Mouse (Mus musculus) heart, postnatal 4 days (tissue): ENCODE results near the gene Ovol3. TPM values are rescaled to one million over a fixed set of nuclear protein-coding genes. Genes with fewer than 3 reads are reported as not detected.

Experiments used
- DNase-seq: peaks from one replicate; pipeline ENCODE4 v3.0.0; 2021
- total RNA-seq, 2 experiments: library from RNA; stranded (reverse); gene quantifications; 2 replicates each; pipeline ENCODE4 v1.2.3; 2021

Ovol3 gene
- total RNA-seq, 2 experiments from 2014 or later, result not detected

DNA sequence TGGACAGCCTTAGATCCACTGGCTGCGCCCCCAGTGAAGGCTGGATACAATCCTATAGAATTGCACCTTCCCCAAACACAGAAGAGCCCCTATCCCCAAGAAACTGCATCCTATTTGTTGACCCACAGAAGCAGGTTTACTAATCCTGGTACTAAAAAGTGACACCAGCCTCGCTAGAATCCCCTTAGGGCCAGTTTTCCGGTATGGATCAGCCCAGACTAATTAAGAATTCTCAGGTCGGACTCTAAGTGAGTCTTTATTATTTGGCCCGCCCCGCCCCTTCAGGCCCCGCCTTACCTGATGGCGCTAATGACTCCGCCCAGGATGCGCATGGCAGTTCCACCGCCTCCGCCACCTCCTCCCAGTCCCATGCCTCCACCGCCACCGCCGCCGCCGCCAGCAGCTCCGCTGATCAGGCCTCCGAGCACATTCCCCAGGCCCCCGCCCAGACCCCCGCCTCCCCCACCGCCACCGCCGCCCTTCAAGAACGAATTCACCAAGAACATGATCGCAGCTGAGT lies 41.9 kb downstream of the Ovol3 start:
- DNase-seq, result peak; percentile 78

DNA sequence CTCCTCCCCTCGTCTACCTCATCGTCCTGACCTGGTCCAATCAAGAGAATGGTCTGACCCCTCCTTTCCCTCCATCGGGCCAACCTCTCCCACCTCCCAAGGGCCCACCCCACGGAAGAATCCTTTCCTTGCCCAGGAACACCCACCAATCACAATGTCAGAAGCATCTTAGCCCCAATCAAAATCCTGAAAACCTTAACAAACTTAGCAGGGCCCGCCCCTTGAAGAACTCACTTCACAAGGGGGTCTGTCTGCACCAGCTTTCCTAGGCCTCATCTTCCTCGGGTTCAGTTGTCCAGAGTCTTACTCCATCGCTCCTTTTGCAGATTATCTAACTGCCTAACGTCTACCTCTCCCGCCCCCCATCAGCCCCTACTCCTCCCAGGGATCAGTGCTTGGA lies 42.5 kb downstream of the Ovol3 start:
- peak; percentile 26 for DNase-seq

DNA sequence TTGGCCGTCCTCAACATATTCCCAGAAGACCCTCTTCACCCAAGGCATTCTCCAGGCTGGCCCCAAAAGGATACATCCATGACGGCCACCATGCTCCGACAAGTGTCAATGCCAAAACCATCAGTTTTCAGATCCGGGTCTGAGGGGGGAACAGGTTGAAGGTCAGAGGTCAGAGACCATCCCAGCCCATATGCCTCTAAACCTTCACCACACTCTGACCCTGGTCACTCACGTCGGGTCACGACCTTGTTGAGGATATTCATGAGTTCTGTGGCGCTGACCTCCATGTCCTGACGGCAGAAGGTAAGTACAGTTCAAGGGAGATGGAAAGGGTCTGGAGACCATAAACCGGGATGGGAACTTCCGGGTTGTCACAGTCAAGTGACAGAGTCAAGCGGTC lies 43.4 kb downstream of the Ovol3 start:
- DNase-seq, result no peak

DNA sequence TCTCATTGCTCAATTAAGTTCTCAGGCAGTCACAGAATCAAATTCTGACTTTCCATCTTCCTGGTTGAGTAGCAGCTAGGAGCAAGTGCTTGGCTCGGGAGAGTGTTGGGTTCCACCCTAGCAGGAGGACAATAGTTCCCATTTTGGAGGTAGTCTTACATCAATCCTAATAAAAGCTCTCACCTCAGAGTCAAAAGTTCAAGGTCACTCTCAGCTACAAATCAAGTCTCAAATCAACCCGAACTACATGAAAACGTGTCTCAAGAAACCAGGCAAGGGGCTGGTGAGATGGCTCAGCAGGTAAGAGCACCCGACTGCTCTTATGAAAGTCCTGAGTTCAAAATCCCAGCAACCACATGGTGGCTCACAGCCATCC lies 46.4 kb downstream of the Ovol3 start:
- no peak for DNase-seq

DNA sequence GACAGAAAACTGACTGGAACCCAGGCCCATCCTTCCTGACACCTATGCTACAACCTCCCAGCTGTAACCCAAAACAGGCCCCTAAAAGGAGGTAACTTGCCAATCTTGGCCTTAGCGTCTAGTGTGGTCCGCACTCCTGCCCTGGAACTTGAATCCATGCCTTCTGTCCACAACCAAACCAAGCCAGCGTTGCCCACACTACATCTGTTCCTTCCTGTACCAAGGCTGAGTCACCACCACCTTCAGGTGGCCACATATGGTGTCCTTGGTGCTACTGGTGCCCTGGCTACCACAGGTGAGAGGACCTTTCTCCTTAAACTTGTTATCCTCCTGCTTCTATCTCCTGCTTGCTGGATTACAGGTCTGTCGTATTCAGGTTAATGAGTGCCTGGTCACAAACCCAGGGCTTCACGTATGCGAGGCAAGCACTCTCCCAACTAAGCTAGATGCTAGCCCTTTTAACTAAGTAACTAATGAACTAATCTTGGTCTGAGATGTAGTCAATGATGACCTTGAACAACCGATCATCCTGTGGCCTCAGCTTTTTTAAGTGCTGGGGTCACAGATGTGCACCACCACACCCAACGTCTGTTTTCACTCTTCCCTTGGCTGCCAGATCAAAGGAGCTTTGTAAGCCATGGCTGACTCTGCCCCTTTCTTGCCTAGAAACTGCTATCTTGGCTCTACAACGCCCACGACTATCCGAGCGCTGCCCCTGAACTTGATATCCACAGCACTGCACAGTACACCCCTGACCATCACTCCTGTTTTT lies 47.0 kb downstream of the Ovol3 start:
- DNase-seq, result no peak

DNA sequence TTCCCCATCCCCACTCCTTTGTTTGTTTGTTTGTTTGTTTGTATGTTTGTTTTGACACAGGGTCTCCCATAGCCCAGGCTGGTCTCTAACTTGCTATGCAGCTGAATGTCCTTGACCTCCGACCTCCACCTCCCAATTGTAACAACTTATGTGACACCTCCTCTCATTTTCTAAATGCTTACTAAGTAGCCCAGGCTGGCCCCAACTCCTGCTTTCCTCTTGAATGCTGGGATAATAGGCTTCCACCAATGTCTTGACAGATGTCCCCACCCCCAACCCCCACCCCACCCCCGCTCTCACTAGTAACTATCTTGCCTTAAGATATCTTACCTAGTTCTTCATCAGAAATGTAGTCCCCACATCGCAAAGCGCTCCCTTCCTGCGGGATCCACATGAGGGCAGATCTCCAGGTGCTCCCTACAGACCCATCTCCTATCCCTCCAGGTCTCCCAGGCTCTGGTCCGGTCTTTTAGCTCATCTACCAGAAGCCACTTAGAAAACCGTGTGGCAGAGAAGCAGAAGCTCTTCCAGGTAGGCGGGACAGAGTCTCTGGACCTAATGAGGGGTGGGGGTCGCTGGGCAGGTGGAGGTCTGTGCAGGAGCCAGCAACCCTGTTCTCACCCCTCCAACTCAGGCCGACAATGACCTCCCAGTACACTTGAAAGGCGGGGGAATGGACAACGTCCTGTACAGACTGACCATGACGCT lies 50.7 kb downstream of the Ovol3 start:
- DNase-seq, result no peak

DNA sequence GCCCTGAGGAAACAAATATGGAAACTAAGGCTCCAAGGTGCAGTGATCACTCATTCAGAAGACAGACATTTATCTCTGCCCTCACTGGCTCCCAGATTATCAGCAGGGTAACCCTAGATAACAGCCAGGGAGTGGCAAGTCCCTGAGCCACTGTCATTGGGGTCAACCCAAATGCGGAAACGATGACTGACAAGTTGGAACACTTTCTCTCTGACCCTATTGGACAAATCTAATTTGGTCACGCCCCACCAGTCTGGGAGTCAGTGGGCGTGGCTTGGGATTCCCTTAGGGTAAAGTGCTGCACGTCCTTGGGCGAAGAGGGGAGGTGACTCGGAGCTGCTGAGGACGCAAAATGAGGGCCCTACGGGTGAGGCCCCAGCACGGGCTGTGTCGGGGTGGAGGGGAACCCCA lies 51.6 kb downstream of the Ovol3 start, which contains the start of gene Cox7a1:
Cox7a1 (plus strand) TSS at position 266 of the 411 bp plus-strand sequence.
- peak; percentile 93 for DNase-seq

Other genes starting within 250 kb of the Ovol3 start
- 1 to 10 TPM; 1.8 to 2.1 TPM for gene Zfp14, start 184.3 kb downstream of the Ovol3 start, total RNA-seq
- 1 to 10 TPM in 1 of 2 experiments, under 1 TPM in 1; 0.23 to 1.0 TPM for gene Zfp82, start 162.8 kb downstream of the Ovol3 start, total RNA-seq
- under 1 TPM in 1 of 2 experiments, not detected in 1; 0.74 TPM for gene Gm26920, start 145.3 kb downstream of the Ovol3 start, total RNA-seq
- gene Zfp566, start 145.2 kb downstream of the Ovol3 start, total RNA-seq, result 1 to 10 TPM; 2.8 to 3.5 TPM
- 10 to 100 TPM; 44.2 to 46.1 TPM for gene Zfp260, start 140.9 kb downstream of the Ovol3 start, total RNA-seq
- 10 to 100 TPM; 10.5 to 11.0 TPM for gene Zfp382, start 113.8 kb downstream of the Ovol3 start, total RNA-seq
- gene Zfp146, start 66.0 kb downstream of the Ovol3 start, total RNA-seq, result 10 to 100 TPM; 45.3 to 46.6 TPM
- gene Cox7a1, start 51.6 kb downstream of the Ovol3 start, total RNA-seq, result 100 to 1,000 TPM; 693 to 795 TPM
- 100 to 1,000 TPM; 251 to 261 TPM for gene Capns1, start 36.9 kb downstream of the Ovol3 start, total RNA-seq
- gene Polr2i, start 3.8 kb downstream of the Ovol3 start, total RNA-seq, result 10 to 100 TPM; 61.9 to 70.3 TPM
- gene Tbcb, start 3.5 kb downstream of the Ovol3 start, total RNA-seq, result 10 to 100 TPM; 77.2 to 78.9 TPM
- under 1 TPM; 0.38 to 0.54 TPM for gene Thap8, start 44.4 kb upstream of the Ovol3 start, total RNA-seq
- gene Wdr62, start 44.7 kb upstream of the Ovol3 start, total RNA-seq, result 10 to 100 TPM in 1 of 2 experiments, 1 to 10 TPM in 1; 9.7 to 12.3 TPM
- 10 to 100 TPM; 10.1 to 12.8 TPM for gene Clip3, start 56.0 kb upstream of the Ovol3 start, total RNA-seq
- 10 to 100 TPM; 29.4 to 30.8 TPM for gene Alkbh6, start 73.0 kb upstream of the Ovol3 start, total RNA-seq
- 1 to 10 TPM; 1.3 to 3.2 TPM for gene Syne4, start 79.1 kb upstream of the Ovol3 start, total RNA-seq
- under 1 TPM; 0.70 to 0.91 TPM for gene E130208F15Rik, start 86.0 kb upstream of the Ovol3 start, total RNA-seq
- gene Sdhaf1, start 88.2 kb upstream of the Ovol3 start, total RNA-seq, result 10 to 100 TPM; 15.5 to 16.6 TPM
- 1 to 10 TPM; 1.4 to 2.2 TPM for gene Lrfn3, start 127.0 kb upstream of the Ovol3 start, total RNA-seq
- gene Tyrobp, start 178.0 kb upstream of the Ovol3 start, total RNA-seq, result 10 to 100 TPM; 11.1 to 13.5 TPM
- under 1 TPM in 1 of 2 experiments, not detected in 1; 0.88 TPM for gene Hcst, start 184.1 kb upstream of the Ovol3 start, total RNA-seq
- 1 to 10 TPM in 1 of 2 experiments, under 1 TPM in 1; 0.43 to 1.3 TPM for gene Nfkbid, start 186.0 kb upstream of the Ovol3 start, total RNA-seq
- gene Aplp1, start 209.8 kb upstream of the Ovol3 start, total RNA-seq, result 1 to 10 TPM; 6.0 to 7.4 TPM
- gene Kirrel2, start 222.0 kb upstream of the Ovol3 start, total RNA-seq, result under 1 TPM in 1 of 2 experiments, not detected in 1; 0.34 TPM
- gene Nphs1, start 222.6 kb upstream of the Ovol3 start, total RNA-seq, result not detected